Mouse (Mus musculus) midbrain, embryonic 10.5 days (tissue): ENCODE data around the gene Mns1. TPM values are rescaled to one million over a fixed set of nuclear protein-coding genes. Genes with fewer than 3 reads are reported as not detected.

Source experiments
- DNase-seq: peaks from one replicate; pipeline ENCODE4 v3.0.0-alpha.2; 2017; ENCODE audit warnings: low spot score
- H3K27ac ChIP-seq: fragments of 300-500 bp; sonication (generic); replicated peaks from 2 replicates; pipeline ENCODE4 v1.5.1; 2016; ENCODE audit warnings: mild to moderate bottlenecking
- H3K27me3 ChIP-seq: fragments of 300-500 bp; sonication (generic); 2 replicates; pipeline ENCODE4 v1.6.1; 2016; ENCODE audit warnings: low read depth, mild to moderate bottlenecking; ENCODE audit not compliant: poor library complexity, severe bottlenecking
- H3K36me3 ChIP-seq: fragments of 300-500 bp; sonication (generic); 2 replicates; pipeline ENCODE4 v1.6.1; 2016; ENCODE audit warnings: mild to moderate bottlenecking, moderate library complexity
- H3K4me1 ChIP-seq: fragments of 300-500 bp; sonication (generic); 2 replicates; pipeline ENCODE4 v1.6.1; 2016
- H3K4me3 ChIP-seq: fragments of 300-500 bp; sonication (generic); 2 replicates; pipeline ENCODE4 v1.5.1; 2016; ENCODE audit warnings: mild to moderate bottlenecking, moderate library complexity
- H3K9me3 ChIP-seq: fragments of 300-500 bp; sonication (generic); replicated peaks from 2 replicates; pipeline ENCODE4 v1.6.1; 2016; ENCODE audit warnings: mild to moderate bottlenecking
- WGBS: fragments of 180-500 bp; shearing (Covaris S2); methylation state at CpG from one replicate; pipeline ENCODE4 v1.1.7; 2016; 5-methylcytosine and 5-hydroxymethylcytosine counted together
- polyA plus RNA-seq: library from polyadenylated mRNA; unstranded; fragments of >200 nt; fragmentation: Nextera tagmentation; extraction: Ambion mirVana; gene quantifications from 2 replicates; pipeline ENCODE4 v1.2.1, GENCODE M21; 2016

Gene Mns1
- polyA plus RNA-seq, 1 experiment from 2014 or later = 52.9 TPM

- DNase-seq = no peak
- Histone ChIP-seq H3K27ac (no peak overlapping the region), H3K4me1 (no peaks in the 10 kb centered on the region), H3K36me3 (peaks cover 88% of the 10 kb centered on the region), H3K9me3 (no peaks in the 10 kb centered on the region), H3K4me3 (no peak overlapping the region), H3K27me3 (no peaks in the 10 kb centered on the region)
- WGBS = 97% methylated on average over 2 of the region's 2 CpGs
Observed at GRCm38 (mm10) chr9:72462427-72462826, 24.6 kb downstream of the Mns1 start.

- Histone ChIP-seq H3K27ac (no peak overlapping the region), H3K36me3 (peaks cover 85% of the 10 kb centered on the region)
- WGBS = 92% methylated on average over 1 of the region's 1 CpGs
Observed at GRCm38 (mm10) chr9:72464806-72465205, 27.0 kb downstream of the Mns1 start.

GRCm38 (mm10) chr9:72465754-72466181 is 28.0 kb downstream of the Mns1 start:
- H3K36me3 ChIP-seq = peaks cover 84% of the 10 kb centered on the region
- DNase-seq = no peak

More at GRCm38 (mm10) chr9:72464806-72465205, 27.0 kb downstream of the Mns1 start:
- Histone ChIP-seq H3K27me3 (no peaks in the 10 kb centered on the region), H3K4me1 (no peaks in the 10 kb centered on the region), H3K4me3 (no peak overlapping the region), H3K9me3 (no peaks in the 10 kb centered on the region)
- DNase-seq = no peak

GRCm38 (mm10) chr9:72467551-72468407 is 30.0 kb downstream of the Mns1 start:
- H3K36me3 ChIP-seq = peaks cover 82% of the 10 kb centered on the region
- H3K4me1 ChIP-seq = no peaks in the 10 kb centered on the region
- H3K4me3 ChIP-seq = no peak overlapping the region
- WGBS = 73% methylated on average over 11 of the region's 11 CpGs
- no peaks in the 10 kb centered on the region for H3K9me3 ChIP-seq
- DNase-seq = no peak
- H3K27ac ChIP-seq = no peak overlapping the region
- no peaks in the 10 kb centered on the region for H3K27me3 ChIP-seq

More at GRCm38 (mm10) chr9:72465754-72466181, 28.0 kb downstream of the Mns1 start:
- Histone ChIP-seq H3K4me3 (no peak overlapping the region), H3K27ac (no peak overlapping the region), H3K4me1 (no peaks in the 10 kb centered on the region), H3K9me3 (no peaks in the 10 kb centered on the region), H3K27me3 (no peaks in the 10 kb centered on the region)
- WGBS = 90% methylated on average over 4 of the region's 4 CpGs

GRCm38 (mm10) chr9:72468616-72469015 is 30.8 kb downstream of the Mns1 start:
- no peak for DNase-seq
- WGBS = 94% methylated on average over 10 of the region's 10 CpGs
- Histone ChIP-seq H3K4me1 (no peaks in the 10 kb centered on the region), H3K27me3 (no peaks in the 10 kb centered on the region), H3K9me3 (no peaks in the 10 kb centered on the region), H3K36me3 (peaks cover 82% of the 10 kb centered on the region), H3K27ac (no peak overlapping the region), H3K4me3 (no peak overlapping the region)

GRCm38 (mm10) chr9:72469851-72470250 is 32.0 kb downstream of the Mns1 start:
- Histone ChIP-seq H3K4me3 (no peak overlapping the region), H3K27ac (no peak overlapping the region), H3K27me3 (no peaks in the 10 kb centered on the region), H3K36me3 (peaks cover 82% of the 10 kb centered on the region), H3K9me3 (no peaks in the 10 kb centered on the region), H3K4me1 (no peaks in the 10 kb centered on the region)
- no peak for DNase-seq
- WGBS = 91% methylated on average over 1 of the region's 1 CpGs

- H3K36me3 ChIP-seq = peaks cover 90% of the 10 kb centered on the region
- no peaks in the 10 kb centered on the region for H3K27me3 ChIP-seq
- no peak for DNase-seq
- WGBS = 95% methylated on average over 9 of the region's 9 CpGs
- no peak overlapping the region for H3K4me3 ChIP-seq
- no peaks in the 10 kb centered on the region for H3K9me3 ChIP-seq
- no peak overlapping the region for H3K27ac ChIP-seq
- no peaks in the 10 kb centered on the region for H3K4me1 ChIP-seq
Observed at GRCm38 (mm10) chr9:72475511-72475910, 37.7 kb downstream of the Mns1 start.

GRCm38 (mm10) chr9:72477306-72477705 is 39.5 kb downstream of the Mns1 start:
- Histone ChIP-seq H3K27ac (no peak overlapping the region), H3K4me3 (no peak overlapping the region), H3K27me3 (no peaks in the 10 kb centered on the region), H3K9me3 (no peaks in the 10 kb centered on the region), H3K36me3 (peaks cover 93% of the 10 kb centered on the region), H3K4me1 (no peaks in the 10 kb centered on the region)
- 88% methylated on average over 6 of the region's 6 CpGs for WGBS
- no peak for DNase-seq

- H3K27me3 ChIP-seq = no peaks in the 10 kb centered on the region
Observed at GRCm38 (mm10) chr9:72479276-72479675, 41.5 kb downstream of the Mns1 start.

GRCm38 (mm10) chr9:72488523-72488922 is 50.7 kb downstream of the Mns1 start:
- Histone ChIP-seq H3K9me3 (no peaks in the 10 kb centered on the region), H3K36me3 (peaks cover 55% of the 10 kb centered on the region)
- DNase-seq = no peak

More at GRCm38 (mm10) chr9:72479276-72479675, 41.5 kb downstream of the Mns1 start:
- Histone ChIP-seq H3K9me3 (no peaks in the 10 kb centered on the region), H3K27ac (no peak overlapping the region), H3K36me3 (peaks cover 91% of the 10 kb centered on the region), H3K4me3 (no peak overlapping the region), H3K4me1 (no peaks in the 10 kb centered on the region)
- no peak for DNase-seq
- WGBS = 86% methylated on average over 1 of the region's 1 CpGs

GRCm38 (mm10) chr9:72489131-72489530 is 51.3 kb downstream of the Mns1 start:
- Histone ChIP-seq H3K27ac (no peak overlapping the region), H3K9me3 (no peaks in the 10 kb centered on the region), H3K36me3 (peaks cover 49% of the 10 kb centered on the region), H3K4me1 (peaks cover 19% of the 10 kb centered on the region), H3K4me3 (no peak overlapping the region), H3K27me3 (no peaks in the 10 kb centered on the region)
- WGBS = 93% methylated on average over 5 of the region's 5 CpGs
- no peak for DNase-seq

More at GRCm38 (mm10) chr9:72488523-72488922, 50.7 kb downstream of the Mns1 start:
- H3K27me3 ChIP-seq = no peaks in the 10 kb centered on the region
- H3K4me1 ChIP-seq = peaks cover 19% of the 10 kb centered on the region
- no peak overlapping the region for H3K27ac ChIP-seq
- H3K4me3 ChIP-seq = no peak overlapping the region

- H3K27me3 ChIP-seq = no peaks in the 10 kb centered on the region
- peaks cover 24% of the 10 kb centered on the region for H3K36me3 ChIP-seq
- H3K9me3 ChIP-seq = no peaks in the 10 kb centered on the region
- H3K27ac ChIP-seq = peak overlapping the region; percentile 92
- H3K4me3 ChIP-seq = peak overlapping the region; percentile 88
- peak; percentile 94 for DNase-seq
- under 1% methylated on average over 32 of the region's 32 CpGs for WGBS
- peaks cover 19% of the 10 kb centered on the region for H3K4me1 ChIP-seq
Observed at GRCm38 (mm10) chr9:72491559-72492193, 53.9 kb downstream of the Mns1 start.

GRCm38 (mm10) chr9:72492194-72492565 is 54.4 kb downstream of the Mns1 start, which contains the start of gene Tex9:
Gene Tex9 (minus strand): TSS chr9:72492212.
- Histone ChIP-seq H3K4me3 (peak within 1 kb of the TSS; percentile 88), H3K27me3 (no peaks in the 10 kb centered on the region), H3K9me3 (no peaks in the 10 kb centered on the region), H3K27ac (peak within 1 kb of the TSS; percentile 92), H3K36me3 (peaks cover 19% of the 10 kb centered on the region), H3K4me1 (peaks cover 19% of the 10 kb centered on the region)
- 16% methylated on average over 6 of the region's 6 CpGs for WGBS
- no peak for DNase-seq
